Mouse (Mus musculus): ENCODE results near the gene Mansc1. TPM values are rescaled to one million over a fixed set of nuclear protein-coding genes. Genes with fewer than 3 reads are reported as not detected.
"Not testable (repeated sequence)": the region's sequence is repeated elsewhere in the genome, so short reads cannot be mapped to it uniquely, and the experiment has no call there.

The Mansc1 gene
- 0.74 and 0.85 TPM in 2 replicates for polyA plus RNA-seq (2016; fragmentation: Nextera tagmentation; extraction: Ambion mirVana)

- 0 out of 2 replicates have a peak, but pooled peaks have one; percentile 37 for ATAC-seq
- H3K27me3 ChIP-seq (replicated peaks): peaks cover 36% of the 10 kb centered on the region
- no peaks in the 10 kb centered on the region for H3K36me3 ChIP-seq
- peaks cover 6% of the 10 kb centered on the region; the same call in 1 of the 2 replicates for H3K4me1 ChIP-seq
- H3K4me2 ChIP-seq: peak within 1 kb of the TSS; percentile 74
- no peaks in the 10 kb centered on the region for H3K9me3 ChIP-seq (replicated peaks)
- no peak within 1 kb of the TSS for H3K27ac ChIP-seq
- H3K4me3 ChIP-seq: peak within 1 kb of the TSS; percentile 54
- WGBS (ENCODE audit: insufficient replicate concordance): 3% methylated on average over 46 of the region's 46 CpGs
- H3K9ac ChIP-seq: peak within 1 kb of the TSS; percentile 42; the same call in 1 of the 2 replicates
Measured at GRCm38 (mm10) chr6:134631947-134632687, at the start of gene Mansc1. TSS of gene Mansc1 (minus strand) at chr6:134632488.

GRCm38 (mm10) chr6:134679330-134679729, 47.0 kb upstream of the Mansc1 start:
- H3K9ac ChIP-seq; H3K4me3 ChIP-seq; H3K36me3 ChIP-seq; H3K9me3 ChIP-seq (replicated peaks); H3K4me2 ChIP-seq; ATAC-seq; H3K27ac ChIP-seq; H3K27me3 ChIP-seq (replicated peaks): not testable (repeated sequence)
- WGBS (ENCODE audit: insufficient replicate concordance): 62% methylated on average over 4 of the region's 4 CpGs
- peaks cover 10% of the 10 kb centered on the region; the same call in 1 of the 2 replicates for H3K4me1 ChIP-seq

- Histone ChIP-seq H3K27me3 (replicated peaks) (no peaks in the 10 kb centered on the region), H3K9me3 (replicated peaks) (no peaks in the 10 kb centered on the region), H3K36me3 (no peaks in the 10 kb centered on the region), H3K9ac (no peak overlapping the region), H3K27ac (no peak overlapping the region), H3K4me1 (peaks cover 10% of the 10 kb centered on the region; the same call in 1 of the 2 replicates), H3K4me2 (no peak overlapping the region), H3K4me3 (no peak overlapping the region)
- ATAC-seq: peak; percentile 35; the same call in 1 of the 2 replicates
- 28% methylated on average over 3 of the region's 3 CpGs for WGBS (ENCODE audit: insufficient replicate concordance)
Measured at GRCm38 (mm10) chr6:134678037-134678436, 45.7 kb upstream of the Mansc1 start.

GRCm38 (mm10) chr6:134677504-134677903, 45.2 kb upstream of the Mansc1 start:
- ATAC-seq: no peak
- Histone ChIP-seq H3K27me3 (replicated peaks) (no peaks in the 10 kb centered on the region), H3K4me3 (no peak overlapping the region), H3K36me3 (no peaks in the 10 kb centered on the region), H3K9me3 (replicated peaks) (no peaks in the 10 kb centered on the region), H3K27ac (no peak overlapping the region), H3K4me1 (peaks cover 10% of the 10 kb centered on the region; the same call in 1 of the 2 replicates), H3K9ac (no peak overlapping the region), H3K4me2 (no peak overlapping the region)
- WGBS (ENCODE audit: insufficient replicate concordance): 76% methylated on average over 4 of the region's 4 CpGs

- not testable (repeated sequence) for H3K9me3 ChIP-seq (replicated peaks); H3K36me3 ChIP-seq; H3K9ac ChIP-seq; H3K27me3 ChIP-seq (replicated peaks); H3K4me3 ChIP-seq; H3K27ac ChIP-seq; H3K4me2 ChIP-seq
- 56% methylated on average over 8 of the region's 8 CpGs for WGBS (ENCODE audit: insufficient replicate concordance)
- H3K4me1 ChIP-seq: peaks cover 24% of the 10 kb centered on the region
- peak; percentile 46; the same call in 1 of the 2 replicates for ATAC-seq
Measured at GRCm38 (mm10) chr6:134673712-134674111, 41.4 kb upstream of the Mansc1 start.

GRCm38 (mm10) chr6:134670881-134671411, 38.7 kb upstream of the Mansc1 start:
- Histone ChIP-seq H3K9ac (no peak overlapping the region), H3K27me3 (replicated peaks) (no peaks in the 10 kb centered on the region), H3K36me3 (no peaks in the 10 kb centered on the region), H3K27ac (no peak overlapping the region), H3K4me3 (no peak overlapping the region), H3K4me1 (peaks cover 33% of the 10 kb centered on the region), H3K9me3 (replicated peaks) (no peaks in the 10 kb centered on the region), H3K4me2 (no peak overlapping the region)
- ATAC-seq: no peak
- 55% methylated on average over 4 of the region's 4 CpGs for WGBS (ENCODE audit: insufficient replicate concordance)

- no peaks in the 10 kb centered on the region for H3K36me3 ChIP-seq
- no peak for ATAC-seq
- no peaks in the 10 kb centered on the region for H3K27me3 ChIP-seq (replicated peaks)
- no peaks in the 10 kb centered on the region for H3K9me3 ChIP-seq (replicated peaks)
- no peak overlapping the region for H3K4me3 ChIP-seq
- WGBS (ENCODE audit: insufficient replicate concordance): 57% methylated on average over 6 of the region's 6 CpGs
- peaks cover 40% of the 10 kb centered on the region for H3K4me1 ChIP-seq
- H3K4me2 ChIP-seq: no peak overlapping the region
- H3K27ac ChIP-seq: no peak overlapping the region
- H3K9ac ChIP-seq: no peak overlapping the region
Measured at GRCm38 (mm10) chr6:134669179-134669865, 37.0 kb upstream of the Mansc1 start.

- ATAC-seq: no peak
- H3K36me3 ChIP-seq: no peaks in the 10 kb centered on the region
- WGBS (ENCODE audit: insufficient replicate concordance): 45% methylated on average over 2 of the region's 2 CpGs
- no peaks in the 10 kb centered on the region for H3K9me3 ChIP-seq (replicated peaks)
- no peak overlapping the region for H3K27ac ChIP-seq
- no peak overlapping the region for H3K4me3 ChIP-seq
- H3K27me3 ChIP-seq (replicated peaks): no peaks in the 10 kb centered on the region
- H3K9ac ChIP-seq: no peak overlapping the region
- peaks cover 47% of the 10 kb centered on the region for H3K4me1 ChIP-seq
- H3K4me2 ChIP-seq: no peak overlapping the region
Measured at GRCm38 (mm10) chr6:134668519-134668918, 36.2 kb upstream of the Mansc1 start.

- ATAC-seq: no peak
- Histone ChIP-seq H3K36me3 (no peaks in the 10 kb centered on the region), H3K27ac (no peak overlapping the region), H3K9ac (no peak overlapping the region), H3K4me2 (no peak overlapping the region), H3K27me3 (replicated peaks) (no peaks in the 10 kb centered on the region), H3K4me1 (peaks cover 51% of the 10 kb centered on the region), H3K9me3 (replicated peaks) (no peaks in the 10 kb centered on the region), H3K4me3 (no peak overlapping the region)
- WGBS (ENCODE audit: insufficient replicate concordance): 61% methylated on average over 9 of the region's 9 CpGs
Measured at GRCm38 (mm10) chr6:134665817-134666216, 33.5 kb upstream of the Mansc1 start.

- peaks cover 62% of the 10 kb centered on the region for H3K4me1 ChIP-seq
- H3K4me3 ChIP-seq: no peak overlapping the region
- no peak overlapping the region for H3K4me2 ChIP-seq
- peak; percentile 70 for ATAC-seq
- H3K27ac ChIP-seq: no peak overlapping the region
- no peaks in the 10 kb centered on the region for H3K27me3 ChIP-seq (replicated peaks)
- H3K9me3 ChIP-seq (replicated peaks): no peaks in the 10 kb centered on the region
- H3K9ac ChIP-seq: no peak overlapping the region
- no peaks in the 10 kb centered on the region for H3K36me3 ChIP-seq
- 29% methylated on average over 5 of the region's 5 CpGs for WGBS (ENCODE audit: insufficient replicate concordance)
Measured at GRCm38 (mm10) chr6:134664573-134664972, 32.3 kb upstream of the Mansc1 start.

- peak; percentile 53 for ATAC-seq
- H3K36me3 ChIP-seq: no peaks in the 10 kb centered on the region
- H3K27ac ChIP-seq: no peak overlapping the region; the same call in 1 of the 2 replicates
- no peaks in the 10 kb centered on the region for H3K27me3 ChIP-seq (replicated peaks)
- H3K9me3 ChIP-seq (replicated peaks): no peaks in the 10 kb centered on the region
- H3K4me3 ChIP-seq: no peak overlapping the region
- no peak overlapping the region for H3K9ac ChIP-seq
- H3K4me2 ChIP-seq: no peak overlapping the region
- WGBS (ENCODE audit: insufficient replicate concordance): 45% methylated on average over 8 of the region's 8 CpGs
- H3K4me1 ChIP-seq: peaks cover 45% of the 10 kb centered on the region
Measured at GRCm38 (mm10) chr6:134660714-134661406, 28.6 kb upstream of the Mansc1 start.

Data from liver, embryonic 12.5 days (tissue).